Mouse (Mus musculus): ENCODE measurements around the gene Tceal3. TPM values are rescaled to one million over a fixed set of nuclear protein-coding genes. Genes with fewer than 3 reads are reported as not detected.
"Not testable (repeated sequence)": the region's sequence is repeated elsewhere in the genome, so short reads cannot be mapped to it uniquely, and the experiment has no call there.

Gene Tceal3
- polyA plus RNA-seq, 1 experiment from 2014 or later, result 0.98 TPM

DNA sequence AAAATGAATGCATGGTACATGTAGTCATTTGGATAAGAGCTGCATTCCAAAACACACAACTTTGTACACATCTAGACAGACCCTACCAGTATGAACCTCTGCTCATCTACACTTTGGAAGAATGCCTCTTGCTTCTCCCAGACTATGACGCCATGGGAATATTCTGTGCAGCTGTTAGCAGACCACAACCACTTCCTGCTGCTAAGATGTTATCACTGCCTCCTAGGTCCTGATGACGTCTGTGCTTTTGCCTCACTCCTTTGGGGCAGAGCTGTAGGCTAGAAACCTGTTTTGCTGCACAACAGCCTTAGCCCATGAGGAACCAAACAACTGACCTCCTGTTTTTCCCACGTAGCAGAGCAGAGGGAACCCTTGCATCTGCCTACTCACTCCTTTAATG lies 25.2 kb downstream of the Tceal3 start:
- H3K27ac ChIP-seq (ENCODE audit: low read length); H3K36me3 ChIP-seq (ENCODE audit: control insufficient read depth, insufficient read depth); ATAC-seq (ENCODE audit: low read depth); H3K9me3 ChIP-seq (replicated peaks; ENCODE audit: control insufficient read depth, low read length); H3K27me3 ChIP-seq (ENCODE audit: control insufficient read depth, insufficient read depth, low read depth, low read length); H3K4me2 ChIP-seq (ENCODE audit: low read depth, low read length); H3K9ac ChIP-seq (ENCODE audit: low read depth, low read length); H3K4me1 ChIP-seq (ENCODE audit: control insufficient read depth, low read depth, low read length); H3K4me3 ChIP-seq (ENCODE audit: low read depth, low read length): not testable (repeated sequence)
- whole genome bisulfite sequencing (ENCODE audit: insufficient replicate concordance), result 12% methylated on average over 3 of the region's 3 CpGs

- WGBS (ENCODE audit: insufficient replicate concordance), result 35% methylated on average over 9 of the region's 9 CpGs
These were observed 34.4 kb downstream of the Tceal3 start for GRCm38 (mm10) chrX:136624905-136625569.

GRCm38 (mm10) chrX:136625959-136626358 lies 35.3 kb downstream of the Tceal3 start:
- WGBS (ENCODE audit: insufficient replicate concordance), result 48% methylated on average over 4 of the region's 4 CpGs
- Histone ChIP-seq H3K9ac (ENCODE audit: low read depth, low read length) (no peak overlapping the region), H3K27ac (ENCODE audit: low read length) (no peak overlapping the region), H3K27me3 (ENCODE audit: control insufficient read depth, insufficient read depth, low read depth, low read length) (no peaks in the 10 kb centered on the region), H3K9me3 (replicated peaks; ENCODE audit: control insufficient read depth, low read length) (no peaks in the 10 kb centered on the region), H3K36me3 (ENCODE audit: control insufficient read depth, insufficient read depth) (no peaks in the 10 kb centered on the region), H3K4me2 (ENCODE audit: low read depth, low read length) (no peak overlapping the region), H3K4me1 (ENCODE audit: control insufficient read depth, low read depth, low read length) (no peaks in the 10 kb centered on the region), H3K4me3 (ENCODE audit: low read depth, low read length) (no peak overlapping the region)
- peak; percentile 63 for ATAC-seq (ENCODE audit: low read depth)

More at GRCm38 (mm10) chrX:136624905-136625569, 34.4 kb downstream of the Tceal3 start:
- ATAC-seq (ENCODE audit: low read depth), result no peak
- no peak overlapping the region for H3K9ac ChIP-seq (ENCODE audit: low read depth, low read length)
- H3K36me3 ChIP-seq (ENCODE audit: control insufficient read depth, insufficient read depth), result no peaks in the 10 kb centered on the region
- H3K27me3 ChIP-seq (ENCODE audit: control insufficient read depth, insufficient read depth, low read depth, low read length), result no peaks in the 10 kb centered on the region
- no peak overlapping the region for H3K4me2 ChIP-seq (ENCODE audit: low read depth, low read length)
- H3K4me1 ChIP-seq (ENCODE audit: control insufficient read depth, low read depth, low read length), result no peaks in the 10 kb centered on the region
- no peak overlapping the region for H3K4me3 ChIP-seq (ENCODE audit: low read depth, low read length)
- H3K27ac ChIP-seq (ENCODE audit: low read length), result no peak overlapping the region
- no peaks in the 10 kb centered on the region for H3K9me3 ChIP-seq (replicated peaks; ENCODE audit: control insufficient read depth, low read length)

DNA sequence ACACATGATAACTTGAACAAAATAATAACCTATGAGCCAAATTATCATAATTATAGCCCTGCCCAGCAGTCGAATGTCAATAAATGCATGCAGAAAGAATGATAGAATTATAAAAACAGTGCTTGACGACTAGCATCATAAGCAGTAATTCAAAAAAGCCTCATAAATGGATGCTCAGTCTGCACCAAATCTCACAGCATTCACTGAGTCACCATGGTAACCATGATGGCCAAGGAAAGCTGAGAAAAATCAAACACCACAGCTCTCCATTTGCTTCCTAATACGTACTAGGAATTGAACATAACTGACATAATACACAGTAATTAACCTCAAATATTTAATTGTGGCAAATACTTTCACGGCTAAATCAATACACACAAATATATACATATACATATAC lies 44.5 kb downstream of the Tceal3 start:
- Histone ChIP-seq H3K9me3 (replicated peaks; ENCODE audit: control insufficient read depth, low read length) (no peaks in the 10 kb centered on the region), H3K36me3 (ENCODE audit: control insufficient read depth, insufficient read depth) (no peaks in the 10 kb centered on the region), H3K9ac (ENCODE audit: low read depth, low read length) (no peak overlapping the region), H3K27me3 (ENCODE audit: control insufficient read depth, insufficient read depth, low read depth, low read length) (no peaks in the 10 kb centered on the region), H3K27ac (ENCODE audit: low read length) (no peak overlapping the region), H3K4me3 (ENCODE audit: low read depth, low read length) (no peak overlapping the region), H3K4me1 (ENCODE audit: control insufficient read depth, low read depth, low read length) (no peaks in the 10 kb centered on the region), H3K4me2 (ENCODE audit: low read depth, low read length) (no peak overlapping the region)
- 54% methylated on average over 4 of the region's 4 CpGs for WGBS (ENCODE audit: insufficient replicate concordance)
- ATAC-seq (ENCODE audit: low read depth), result no peak

- H3K27me3 ChIP-seq (ENCODE audit: control insufficient read depth, insufficient read depth, low read depth, low read length), result no peaks in the 10 kb centered on the region
- H3K4me2 ChIP-seq (ENCODE audit: low read depth, low read length), result no peak overlapping the region
- H3K4me1 ChIP-seq (ENCODE audit: control insufficient read depth, low read depth, low read length), result no peaks in the 10 kb centered on the region
- no peaks in the 10 kb centered on the region for H3K36me3 ChIP-seq (ENCODE audit: control insufficient read depth, insufficient read depth)
- H3K4me3 ChIP-seq (ENCODE audit: low read depth, low read length), result no peak overlapping the region
- H3K27ac ChIP-seq (ENCODE audit: low read length), result no peak overlapping the region
- no peaks in the 10 kb centered on the region for H3K9me3 ChIP-seq (replicated peaks; ENCODE audit: control insufficient read depth, low read length)
- no peak for ATAC-seq (ENCODE audit: low read depth)
- 44% methylated on average over 5 of the region's 6 CpGs for WGBS (ENCODE audit: insufficient replicate concordance)
- no peak overlapping the region for H3K9ac ChIP-seq (ENCODE audit: low read depth, low read length)
These were observed 49.1 kb downstream of the Tceal3 start for GRCm38 (mm10) chrX:136639754-136640153.

DNA sequence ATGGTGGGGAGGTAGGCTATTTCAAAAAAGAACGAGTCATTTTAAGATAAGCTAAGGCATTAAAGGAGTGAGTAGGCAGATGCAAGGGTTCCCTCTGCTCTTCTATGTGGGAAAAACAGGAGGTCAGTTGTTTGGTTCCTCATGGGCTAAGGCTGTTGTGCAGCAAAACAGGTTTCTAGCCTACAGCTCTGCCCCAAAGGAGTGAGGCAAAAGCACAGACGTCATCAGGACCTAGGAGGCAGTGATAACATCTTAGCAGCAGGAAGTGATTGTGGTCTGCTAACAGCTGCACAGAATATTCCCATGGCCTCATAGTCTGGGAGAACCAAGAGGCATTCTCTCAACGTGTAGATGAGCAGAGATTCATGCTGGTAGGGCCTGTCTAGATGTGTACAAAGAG lies 55.2 kb downstream of the Tceal3 start:
- not testable (repeated sequence) for H3K4me1 ChIP-seq (ENCODE audit: control insufficient read depth, low read depth, low read length); H3K36me3 ChIP-seq (ENCODE audit: control insufficient read depth, insufficient read depth); ATAC-seq (ENCODE audit: low read depth); H3K27ac ChIP-seq (ENCODE audit: low read length); H3K27me3 ChIP-seq (ENCODE audit: control insufficient read depth, insufficient read depth, low read depth, low read length); H3K4me2 ChIP-seq (ENCODE audit: low read depth, low read length); H3K9me3 ChIP-seq (replicated peaks; ENCODE audit: control insufficient read depth, low read length); H3K9ac ChIP-seq (ENCODE audit: low read depth, low read length); H3K4me3 ChIP-seq (ENCODE audit: low read depth, low read length)
- WGBS (ENCODE audit: insufficient replicate concordance), result 26% methylated on average over 3 of the region's 3 CpGs

DNA sequence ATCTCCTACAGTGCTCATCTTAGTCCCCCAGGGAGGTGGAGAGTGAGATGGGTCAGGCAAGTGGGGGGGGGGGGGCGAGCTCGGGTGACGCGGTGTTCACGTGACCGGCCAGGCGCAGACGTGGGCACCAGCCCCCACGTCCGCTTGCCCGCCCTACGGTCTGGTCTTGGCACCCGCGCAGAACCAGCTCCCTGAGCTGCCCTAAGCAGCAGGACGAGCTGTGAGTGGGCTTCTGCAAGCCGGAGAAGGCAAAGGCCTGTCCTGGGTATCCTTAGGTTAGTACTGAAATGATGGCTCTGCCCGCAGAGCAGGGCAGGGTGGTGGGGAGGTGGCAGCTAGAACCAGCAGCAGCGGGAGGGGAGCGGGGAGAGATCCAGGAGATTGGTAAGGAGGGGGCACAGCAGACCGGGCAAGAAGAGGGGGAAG lies 75.7 kb downstream of the Tceal3 start:
- ATAC-seq (ENCODE audit: low read depth), result no peak
- WGBS (ENCODE audit: insufficient replicate concordance), result 32% methylated on average over 19 of the region's 20 CpGs
- Histone ChIP-seq H3K4me3 (ENCODE audit: low read depth, low read length) (no peak overlapping the region), H3K4me2 (ENCODE audit: low read depth, low read length) (no peak overlapping the region), H3K9me3 (replicated peaks; ENCODE audit: control insufficient read depth, low read length) (no peaks in the 10 kb centered on the region), H3K27ac (ENCODE audit: low read length) (no peak overlapping the region), H3K27me3 (ENCODE audit: control insufficient read depth, insufficient read depth, low read depth, low read length) (no peaks in the 10 kb centered on the region; the same call in 1 of the 2 replicates), H3K36me3 (ENCODE audit: control insufficient read depth, insufficient read depth) (no peaks in the 10 kb centered on the region), H3K9ac (ENCODE audit: low read depth, low read length) (no peak overlapping the region), H3K4me1 (ENCODE audit: control insufficient read depth, low read depth, low read length) (no peaks in the 10 kb centered on the region)

- H3K4me3 ChIP-seq (ENCODE audit: low read depth, low read length); H3K9me3 ChIP-seq (replicated peaks; ENCODE audit: control insufficient read depth, low read length); H3K36me3 ChIP-seq (ENCODE audit: control insufficient read depth, insufficient read depth); H3K4me1 ChIP-seq (ENCODE audit: control insufficient read depth, low read depth, low read length); H3K4me2 ChIP-seq (ENCODE audit: low read depth, low read length); ATAC-seq (ENCODE audit: low read depth); H3K27ac ChIP-seq (ENCODE audit: low read length); H3K27me3 ChIP-seq (ENCODE audit: control insufficient read depth, insufficient read depth, low read depth, low read length); H3K9ac ChIP-seq (ENCODE audit: low read depth, low read length): not testable (repeated sequence)
- WGBS (ENCODE audit: insufficient replicate concordance), result 25% methylated on average over 23 of the region's 24 CpGs
These were observed 76.3 kb downstream of the Tceal3 start for GRCm38 (mm10) chrX:136666762-136667464.

- no peak for ATAC-seq (ENCODE audit: low read depth)
- no peak overlapping the region for H3K9ac ChIP-seq (ENCODE audit: low read depth, low read length)
- no peak overlapping the region for H3K4me2 ChIP-seq (ENCODE audit: low read depth, low read length)
- H3K27ac ChIP-seq (ENCODE audit: low read length), result no peak overlapping the region
- H3K36me3 ChIP-seq (ENCODE audit: control insufficient read depth, insufficient read depth), result no peaks in the 10 kb centered on the region
- H3K9me3 ChIP-seq (replicated peaks; ENCODE audit: control insufficient read depth, low read length), result no peaks in the 10 kb centered on the region
- H3K4me3 ChIP-seq (ENCODE audit: low read depth, low read length), result no peak overlapping the region
- H3K27me3 ChIP-seq (ENCODE audit: control insufficient read depth, insufficient read depth, low read depth, low read length), result no peaks in the 10 kb centered on the region; the same call in 1 of the 2 replicates
- no peaks in the 10 kb centered on the region for H3K4me1 ChIP-seq (ENCODE audit: control insufficient read depth, low read depth, low read length)
- 56% methylated on average over 2 of the region's 2 CpGs for WGBS (ENCODE audit: insufficient replicate concordance)
These were observed 78.2 kb downstream of the Tceal3 start for GRCm38 (mm10) chrX:136668794-136669193.
